Mouse (Mus musculus): ENCODE measurements around the gene Rtp2.

DNA sequence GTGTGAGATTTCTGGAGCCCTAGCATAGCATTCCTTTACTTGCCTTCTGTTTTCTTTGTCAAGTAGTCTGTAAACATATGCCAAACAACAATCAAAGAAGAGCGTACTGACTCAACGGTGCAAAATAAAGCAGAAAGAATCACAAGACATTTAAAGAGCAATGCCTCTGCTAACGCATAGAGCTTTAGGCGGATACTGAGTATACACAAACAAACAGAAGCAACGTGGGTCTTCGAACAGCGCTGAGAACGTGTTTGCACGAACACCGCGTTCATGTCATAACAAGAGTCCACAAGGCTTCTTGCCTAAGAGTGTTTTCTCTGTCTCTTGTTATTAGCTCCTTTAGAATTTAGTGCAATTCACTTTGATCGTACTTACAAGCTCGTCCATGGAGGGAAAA is 19.5 kb downstream of the Rtp2 start:
- no peak for TF ChIP-seq CTCF (IDR thresholded peaks at IDR 0.05; ENCODE audit: extremely low read depth, insufficient read depth, insufficient read length, insufficient replicate concordance)
- TF ChIP-seq POLR2A (IDR thresholded peaks at IDR 0.05; ENCODE audit: low read depth, low read length): no peak

All from spleen, adult 2 months (tissue).